7 mouse cellular contexts compared by ENCODE assay signal in the genomic region with DNA sequence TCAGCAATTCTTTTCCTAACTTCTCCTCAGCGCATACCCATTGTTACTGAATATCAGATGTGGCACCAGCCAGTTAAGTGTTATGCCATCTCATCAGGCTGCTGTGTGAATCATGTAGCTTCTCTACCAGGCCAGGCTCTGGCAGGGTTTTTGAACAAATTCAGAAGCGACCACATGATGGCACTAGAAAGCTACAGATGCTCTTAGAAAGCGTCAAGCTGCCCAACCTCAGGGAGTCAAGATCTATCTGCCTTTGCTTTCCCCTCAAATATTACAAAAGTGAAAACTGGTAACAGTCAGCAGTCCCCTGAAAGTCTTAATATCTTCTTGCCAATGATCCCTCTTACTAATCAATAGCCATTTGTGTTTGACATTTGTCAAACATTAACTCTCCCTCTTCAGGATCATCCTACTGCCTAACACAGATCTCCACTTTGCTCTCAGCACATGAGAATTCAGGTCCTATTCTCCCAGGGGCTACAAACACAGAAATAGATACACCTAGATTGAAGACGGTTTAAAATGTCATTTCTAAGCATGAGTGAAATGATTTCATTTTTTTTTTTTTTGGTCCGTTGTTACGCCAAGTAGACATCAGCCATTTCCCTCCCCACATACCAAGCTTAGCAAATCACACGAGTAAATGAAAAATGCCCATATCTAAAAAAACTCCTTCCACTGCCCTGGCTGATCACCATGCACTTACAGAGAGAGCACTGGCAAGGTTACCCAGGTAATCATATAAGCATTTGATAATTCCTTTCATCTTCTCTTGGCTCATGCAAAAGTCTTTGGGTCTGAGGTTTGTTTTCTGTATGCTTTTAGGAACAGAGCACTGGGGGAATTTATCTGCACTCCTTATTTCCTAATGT.
DNase-seq lines count a peak whose midpoint lies in the region; ATAC-seq lines count a peak whose summit lies in the region.

No protein-coding gene starts in this region.

- no peak overlapping the region for H3K9ac ChIP-seq in forebrain, embryonic 13.5 days
- no peak overlapping the region for H3K9ac ChIP-seq in hindbrain, embryonic 16.5 days (ENCODE audit: low read depth, low read length)

- peak; percentile 90 for DNase-seq in NIH3T3 (ENCODE audit: low read depth)
- peak; percentile 74 for DNase-seq in brain, embryonic 18.5 days (ENCODE audit: low read depth, low spot score)
- DNase-seq in left cerebral cortex, adult 18-20 months (ENCODE audit: low spot score in 2 of 2), result peak; percentile 55 to 70
- peak; percentile 75 for DNase-seq in lung, postnatal 36 days
- peak; percentile 77 to 81 for DNase-seq in right cerebral cortex, postnatal 10 days (ENCODE audit: low spot score in 2 of 2)

- 60% methylated on average over 7 of the region's 7 CpGs for WGBS in forebrain, embryonic 13.5 days
- WGBS in hindbrain, embryonic 16.5 days, result 46% methylated on average over 7 of the region's 7 CpGs

- ATAC-seq in forebrain, embryonic 13.5 days, result peak; percentile 91
- peak; percentile 97 for ATAC-seq in hindbrain, embryonic 16.5 days

- H3K4me3 ChIP-seq in forebrain, embryonic 13.5 days, result no peak overlapping the region
- no peak overlapping the region for H3K4me3 ChIP-seq in hindbrain, embryonic 16.5 days (ENCODE audit: low read length)

- no peak overlapping the region for H3K27ac ChIP-seq in forebrain, embryonic 13.5 days
- no peak overlapping the region for H3K27ac ChIP-seq in hindbrain, embryonic 16.5 days (ENCODE audit: low read depth, low read length)

- no peaks in the 10 kb centered on the region for H3K27me3 ChIP-seq in forebrain, embryonic 13.5 days
- H3K27me3 ChIP-seq in hindbrain, embryonic 16.5 days (replicated peaks; ENCODE audit: control insufficient read depth, insufficient read depth, low read length), result no peaks in the 10 kb centered on the region

- H3K9me3 ChIP-seq in forebrain, embryonic 13.5 days (replicated peaks), result no peaks in the 10 kb centered on the region
- no peaks in the 10 kb centered on the region for H3K9me3 ChIP-seq in hindbrain, embryonic 16.5 days (ENCODE audit: control insufficient read depth, low read length)

- H3K4me2 ChIP-seq in forebrain, embryonic 13.5 days, result no peak overlapping the region
- no peak overlapping the region for H3K4me2 ChIP-seq in hindbrain, embryonic 16.5 days (ENCODE audit: low read length)

- H3K4me1 ChIP-seq in forebrain, embryonic 13.5 days, result no peaks in the 10 kb centered on the region
- H3K4me1 ChIP-seq in hindbrain, embryonic 16.5 days (ENCODE audit: control insufficient read depth, insufficient read depth, low read depth, low read length), result no peaks in the 10 kb centered on the region

- no peaks in the 10 kb centered on the region for H3K36me3 ChIP-seq in forebrain, embryonic 13.5 days (ENCODE audit: poor library complexity, severe bottlenecking)
- no peaks in the 10 kb centered on the region for H3K36me3 ChIP-seq in hindbrain, embryonic 16.5 days (ENCODE audit: control insufficient read depth, insufficient read depth, low read length)
